Mouse (Mus musculus) cerebellum, postnatal 10 days (tissue): Measurements from ENCODE around the gene Gm21977.
"Not testable (repeated sequence)": the region's sequence is repeated elsewhere in the genome, so short reads cannot be mapped to it uniquely, and the experiment has no call there.

Experiments used
- DNase-seq, 2 experiments: peaks; one replicate each; pipeline ENCODE4 v3.0.0; 2021; ENCODE audit warnings: mixed read lengths in 2 of 2

Gm21977 gene

DNA sequence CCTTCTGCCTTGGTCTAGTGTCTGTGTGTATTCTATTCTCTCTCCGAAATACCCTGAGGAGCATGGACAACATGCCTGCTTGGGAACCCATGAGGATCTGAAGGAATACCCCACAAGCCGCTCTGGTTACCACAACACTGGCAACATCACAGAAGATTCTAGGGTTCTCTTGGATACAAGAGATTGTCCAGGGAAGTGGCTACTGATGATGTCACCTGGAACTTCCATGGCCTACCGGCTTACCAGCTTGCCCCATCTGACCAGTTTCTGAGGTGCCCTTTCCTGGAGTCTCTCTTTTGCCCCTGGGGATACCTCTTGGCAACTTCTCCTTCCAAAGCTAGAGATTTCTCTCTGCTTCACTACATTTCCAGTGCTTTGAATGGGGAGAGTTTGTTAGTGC lies at the start of gene Gm21977:
Gene Gm21977, minus strand, starts transcription at position 101 of the 400 bp plus-strand sequence.
- DNase-seq, result not testable (repeated sequence)
